Mouse (Mus musculus) mature B cell (primary cell): Measurements from ENCODE around the gene Gm21188.
"Not testable (repeated sequence)": the region's sequence is repeated elsewhere in the genome, so short reads cannot be mapped to it uniquely, and the experiment has no call there.

Experiments
- in situ Hi-C: fragments of 300-500 bp; cut with MboI; formaldehyde crosslinking; loops from 2 replicates; pipeline ENCODE4 v1.14.3; 2019

The Gm21188 gene

DNA sequence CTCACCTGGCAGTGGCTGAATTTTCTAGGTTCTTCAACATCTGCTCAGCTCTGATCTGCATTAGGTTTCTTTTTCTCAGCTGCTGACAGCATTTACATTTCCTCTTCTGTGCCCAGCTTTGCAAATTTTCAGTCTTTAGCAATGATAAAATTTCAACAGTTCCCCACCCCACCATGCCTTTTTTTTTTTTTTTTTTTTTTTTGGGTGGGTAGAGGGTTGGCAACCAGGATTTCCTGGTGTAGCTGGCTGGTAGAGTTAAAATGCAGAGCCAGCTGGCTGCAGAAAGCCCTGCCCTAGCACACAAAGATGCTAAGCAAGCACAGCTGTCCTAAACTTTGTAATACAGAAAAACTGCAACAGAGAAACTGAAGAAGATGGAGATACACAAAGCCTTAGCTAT lies at the start of gene Gm21188:
Gene Gm21188, minus strand, starts transcription at position 110 of the 400 bp plus-strand sequence.
- in situ Hi-C loops, result not testable (repeated sequence)

- in situ Hi-C loops, result not testable (repeated sequence)
Measured at GRCm38 (mm10) chr13:120099327-120099726, 47.3 kb upstream of the Gm21188 start.

GRCm38 (mm10) chr13:120096938-120097256 lies 44.9 kb upstream of the Gm21188 start:
- in situ Hi-C loops, result not testable (repeated sequence)

DNA sequence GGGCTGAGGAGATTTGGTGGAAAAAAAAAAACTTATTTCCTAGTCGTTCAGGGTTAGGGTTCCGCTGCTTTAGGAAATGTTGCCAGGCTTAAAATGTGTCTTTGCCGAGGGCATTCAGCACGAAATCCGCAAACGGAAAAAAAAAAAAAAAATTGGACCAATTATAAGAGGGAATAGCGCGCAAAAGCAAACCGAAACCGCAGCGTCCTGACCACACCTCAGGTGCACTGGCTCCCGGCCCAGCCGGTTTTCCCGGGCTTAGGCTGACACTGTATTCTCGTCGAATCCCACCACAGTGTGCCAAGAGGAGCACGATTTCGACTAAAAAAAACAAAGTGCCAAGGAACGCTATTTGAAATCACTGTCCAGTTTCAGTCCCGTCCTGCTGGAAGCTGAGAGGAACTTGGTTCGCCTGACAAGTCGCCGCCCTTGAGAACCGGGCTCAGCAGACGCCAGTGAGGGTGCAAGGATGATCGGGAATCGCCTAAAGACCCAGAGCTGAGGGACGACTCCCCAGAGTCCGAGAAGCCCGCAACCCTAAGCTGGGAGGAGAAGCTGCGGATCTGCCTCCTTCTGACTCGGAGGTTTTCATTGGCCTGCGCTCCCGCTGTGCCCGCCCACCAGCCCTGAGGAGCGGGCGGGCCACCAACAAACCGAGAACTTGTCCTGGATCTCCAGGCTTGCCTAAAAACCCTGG lies 44.4 kb upstream of the Gm21188 start:
- in situ Hi-C loops, result not testable (repeated sequence)

GRCm38 (mm10) chr13:120092950-120093349 lies 41.0 kb upstream of the Gm21188 start:
- in situ Hi-C loops, result not testable (repeated sequence)

DNA sequence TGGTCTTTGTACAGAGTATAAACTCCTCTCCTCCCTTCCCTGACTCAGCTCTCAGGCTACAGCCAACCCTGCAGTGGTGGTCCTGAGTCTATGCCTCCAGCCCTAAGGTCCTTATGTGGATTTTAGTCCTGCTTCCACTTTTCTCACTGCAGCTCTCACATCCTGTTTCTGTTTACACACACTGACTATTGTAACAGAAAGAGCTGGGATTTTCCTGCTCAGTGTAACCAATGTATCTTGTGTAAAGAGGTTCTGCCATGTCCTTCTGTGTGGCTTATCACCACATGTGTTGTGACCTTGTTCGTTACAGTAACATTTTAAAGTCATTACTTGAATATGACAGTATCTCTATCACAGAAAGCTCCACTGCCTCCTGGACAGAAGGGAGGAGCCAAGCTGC lies 27.6 kb upstream of the Gm21188 start:
- in situ Hi-C loops, result not testable (repeated sequence)

DNA sequence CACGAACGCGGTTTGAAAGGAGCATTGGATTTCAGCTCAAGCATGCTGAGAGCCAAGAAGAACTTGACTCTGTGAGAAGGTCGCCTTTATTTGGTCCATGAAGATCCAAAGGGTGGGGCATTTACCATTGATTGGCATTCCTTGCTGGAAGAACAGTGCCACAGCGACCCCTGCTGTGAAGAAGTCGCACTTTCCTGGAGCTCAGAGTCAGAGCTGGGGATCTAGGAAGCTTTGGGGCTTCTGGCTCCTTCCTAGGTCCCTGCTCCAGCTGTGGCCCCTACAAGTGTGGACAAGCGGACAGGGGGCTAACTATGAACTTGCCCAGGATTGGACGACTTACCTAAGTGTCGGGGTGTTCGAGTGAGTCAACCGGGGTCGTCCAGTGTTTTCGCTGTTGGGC lies 18.9 kb upstream of the Gm21188 start:
- in situ Hi-C loops, result not testable (repeated sequence)

DNA sequence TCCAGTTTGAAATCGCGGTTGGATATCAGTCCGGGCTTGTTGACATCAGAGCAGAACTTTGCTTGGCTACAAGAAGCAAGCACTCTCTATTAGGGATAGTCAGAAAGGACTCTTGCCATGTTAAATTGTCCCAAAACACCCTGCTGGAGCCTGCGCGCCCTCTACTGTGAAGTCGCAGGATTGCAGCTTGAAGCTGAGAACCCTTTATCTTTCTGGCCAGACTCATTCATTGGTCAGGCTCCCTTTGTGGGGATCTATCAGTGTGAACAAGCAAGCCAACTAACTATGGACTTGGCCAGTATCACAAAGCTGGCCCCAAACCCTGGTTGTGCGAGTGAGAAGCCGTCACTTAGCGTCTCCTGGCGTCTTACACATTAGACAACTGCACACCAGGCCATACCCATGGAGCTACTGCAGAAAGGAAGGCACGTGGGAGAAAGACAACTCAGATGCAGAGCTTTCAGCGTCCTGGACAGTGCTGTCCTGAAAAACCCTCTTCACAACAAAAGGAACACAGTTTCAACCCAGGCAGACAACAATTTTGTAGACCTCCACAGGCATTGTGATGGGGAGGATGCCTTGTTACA lies 18.1 kb upstream of the Gm21188 start:
- in situ Hi-C loops, result not testable (repeated sequence)

GRCm38 (mm10) chr13:120063439-120064089 lies 11.6 kb upstream of the Gm21188 start:
- in situ Hi-C loops, result not testable (repeated sequence)

DNA sequence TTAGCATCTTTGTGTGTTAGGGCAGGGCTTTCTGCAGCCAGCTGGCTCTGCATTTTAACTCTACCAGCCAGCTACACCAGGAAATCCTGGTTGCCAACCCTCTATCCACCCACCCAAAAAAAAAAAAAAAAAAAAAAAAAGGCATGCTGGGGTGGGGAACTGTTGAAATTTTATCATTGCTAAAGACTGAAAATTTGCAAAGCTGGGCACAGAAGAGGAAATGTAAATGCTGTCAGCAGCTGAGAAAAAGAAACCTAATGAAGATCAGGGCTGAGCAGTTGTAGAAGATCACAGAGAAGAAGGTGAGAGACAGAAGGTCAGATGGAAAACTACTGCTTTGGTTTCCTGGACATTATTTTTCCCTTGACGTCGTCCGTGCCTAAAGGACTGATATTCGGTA lies 10.9 kb upstream of the Gm21188 start:
- in situ Hi-C loops, result not testable (repeated sequence)

GRCm38 (mm10) chr13:120048608-120049007 lies 3.4 kb downstream of the Gm21188 start:
- in situ Hi-C loops, result not testable (repeated sequence)

GRCm38 (mm10) chr13:120048186-120048585 lies 3.8 kb downstream of the Gm21188 start:
- in situ Hi-C loops, result not testable (repeated sequence)

DNA sequence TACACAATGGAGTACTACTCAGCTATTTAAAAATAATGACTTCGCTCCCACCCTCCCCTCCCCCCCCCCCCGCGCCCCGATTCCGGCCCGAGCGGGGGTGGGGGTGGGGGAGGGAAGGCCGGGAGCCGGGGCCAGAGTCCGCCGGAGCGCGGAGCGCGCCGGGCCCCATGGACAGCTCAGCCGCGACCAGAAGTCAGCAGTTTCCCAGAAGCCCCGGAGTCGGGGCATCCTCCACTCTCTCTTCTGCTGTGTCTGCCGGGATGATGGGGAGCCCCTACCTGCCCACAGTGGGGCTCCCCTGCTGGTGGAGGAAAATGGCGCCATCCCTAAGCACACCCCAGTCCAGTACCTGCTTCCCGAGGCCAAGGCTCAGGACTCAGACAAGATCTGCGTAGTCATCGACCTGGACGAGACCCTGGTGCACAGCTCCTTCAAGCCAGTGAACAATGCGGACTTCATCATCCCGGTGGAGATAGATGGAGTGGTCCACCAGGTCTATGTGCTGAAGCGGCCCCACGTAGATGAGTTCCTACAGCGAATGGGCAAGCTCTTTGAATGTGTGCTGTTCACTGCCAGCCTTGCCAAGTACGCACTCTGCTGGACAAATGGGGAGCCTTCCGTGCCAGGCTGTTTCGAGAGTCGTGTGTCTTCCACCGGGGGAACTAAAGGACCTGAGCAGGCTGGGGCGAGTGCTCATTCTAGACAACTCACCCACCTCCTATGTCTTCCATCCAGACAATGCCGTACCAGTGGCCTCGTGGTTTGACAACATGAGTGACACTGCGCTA lies 5.4 kb downstream of the Gm21188 start:
- in situ Hi-C loops, result not testable (repeated sequence)

DNA sequence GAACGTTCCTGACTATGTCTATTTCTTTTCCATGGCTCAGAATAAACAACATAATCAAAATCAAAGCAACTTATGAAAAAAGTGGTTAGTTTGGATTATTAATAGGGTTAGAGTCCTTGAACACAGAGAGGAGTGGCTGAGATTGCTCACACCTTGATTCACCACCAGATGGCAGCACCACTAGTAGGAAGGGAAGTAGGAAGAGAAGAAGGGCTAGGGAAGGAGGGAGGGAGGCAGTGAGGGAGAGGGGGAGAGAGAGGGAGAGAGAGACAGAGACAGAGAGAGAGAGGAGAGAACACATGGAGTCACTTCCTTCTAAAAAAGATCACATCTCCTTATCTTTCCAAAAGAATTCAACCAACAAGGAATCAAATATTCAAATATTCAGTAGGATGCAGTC lies 10.8 kb downstream of the Gm21188 start:
- in situ Hi-C loops, result not testable (repeated sequence)

DNA sequence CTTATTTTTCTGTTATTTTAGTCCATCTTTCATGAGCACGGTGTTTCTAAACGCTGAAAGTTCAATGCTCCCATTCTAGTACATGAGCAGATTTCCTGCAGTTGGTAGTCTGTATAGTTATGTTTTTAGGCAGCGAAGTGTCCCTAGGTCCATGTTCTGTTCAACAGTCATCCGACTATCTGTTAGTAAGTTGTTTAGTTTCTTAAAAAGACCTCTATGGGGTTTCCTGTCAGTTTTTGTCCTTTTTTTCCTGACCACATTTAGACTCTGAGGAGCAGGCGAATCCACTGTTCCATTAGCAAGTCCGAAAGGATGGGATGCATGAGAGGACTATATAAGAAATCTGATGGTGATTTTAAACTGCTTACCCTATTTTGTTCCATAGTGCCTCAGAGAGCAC lies 14.1 kb downstream of the Gm21188 start:
- in situ Hi-C loops, result not testable (repeated sequence)

- in situ Hi-C loops, result not testable (repeated sequence)
Measured at GRCm38 (mm10) chr13:120036577-120037115, 15.3 kb downstream of the Gm21188 start.

- in situ Hi-C loops, result not testable (repeated sequence)
Measured at GRCm38 (mm10) chr13:120035151-120035550, 16.8 kb downstream of the Gm21188 start.

DNA sequence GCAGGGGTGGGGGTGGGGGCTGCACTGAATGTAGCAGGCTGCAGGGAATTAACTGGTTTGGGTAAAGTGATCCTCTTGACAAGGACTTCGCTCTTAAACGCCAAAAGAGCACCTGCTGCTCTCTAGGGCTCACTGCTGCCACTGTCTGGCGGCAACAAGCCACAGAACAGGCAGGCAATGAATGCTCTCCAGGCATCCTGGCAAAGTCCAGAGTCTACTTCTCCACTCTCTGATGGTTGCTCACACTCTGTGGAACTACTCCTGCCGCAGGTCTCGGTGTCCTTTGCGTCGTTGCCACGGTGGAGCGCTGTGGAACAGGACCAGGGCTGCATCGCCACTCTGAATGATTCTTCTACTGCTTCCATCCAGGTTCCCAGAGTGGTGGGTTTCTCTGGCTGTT lies 17.4 kb downstream of the Gm21188 start:
- in situ Hi-C loops, result not testable (repeated sequence)

- in situ Hi-C loops, result not testable (repeated sequence)
Measured at GRCm38 (mm10) chr13:120033516-120034190, 18.3 kb downstream of the Gm21188 start.

- in situ Hi-C loops, result not testable (repeated sequence)
Measured at GRCm38 (mm10) chr13:120031676-120032075, 20.3 kb downstream of the Gm21188 start.

GRCm38 (mm10) chr13:120027368-120027767 lies 24.6 kb downstream of the Gm21188 start:
- in situ Hi-C loops, result not testable (repeated sequence)
